Mouse (Mus musculus) 416B (cell line): ENCODE data around the gene Pnma1.

Experiments used
- DNase-seq: peaks from one replicate; pipeline ENCODE4 v3.0.0; 2011; ENCODE audit warnings: low read depth

Gene Pnma1

GRCm38 (mm10) chr12:84178052-84178451 lies 29.8 kb upstream of the Pnma1 start:
- peak; percentile 65 for DNase-seq

- peak; percentile 70 for DNase-seq
Observed at GRCm38 (mm10) chr12:84176886-84177765, 28.8 kb upstream of the Pnma1 start.

- peak; percentile 77 for DNase-seq
Observed at GRCm38 (mm10) chr12:84176126-84176769, 28.0 kb upstream of the Pnma1 start.

DNA sequence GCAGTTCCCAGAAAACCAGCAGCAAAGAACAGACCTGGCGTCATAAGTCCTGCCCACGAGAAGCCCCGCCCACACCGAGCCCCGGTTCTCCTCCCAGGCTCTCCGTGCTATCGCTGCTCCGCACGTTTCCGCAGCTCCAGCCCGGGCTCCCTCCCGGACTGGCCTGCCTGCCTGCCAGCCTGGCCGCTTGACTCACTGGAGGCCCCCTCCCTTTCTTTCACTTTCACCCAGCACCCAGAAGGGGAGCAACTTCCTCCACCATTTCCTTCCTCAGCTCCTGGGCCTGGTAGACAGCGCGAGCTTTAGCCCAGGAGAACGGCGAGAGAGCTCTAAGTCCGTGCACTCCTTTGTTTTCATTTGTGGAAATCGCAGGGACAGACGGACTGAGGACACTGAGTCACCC lies 27.4 kb upstream of the Pnma1 start:
- DNase-seq: peak; percentile 97

DNA sequence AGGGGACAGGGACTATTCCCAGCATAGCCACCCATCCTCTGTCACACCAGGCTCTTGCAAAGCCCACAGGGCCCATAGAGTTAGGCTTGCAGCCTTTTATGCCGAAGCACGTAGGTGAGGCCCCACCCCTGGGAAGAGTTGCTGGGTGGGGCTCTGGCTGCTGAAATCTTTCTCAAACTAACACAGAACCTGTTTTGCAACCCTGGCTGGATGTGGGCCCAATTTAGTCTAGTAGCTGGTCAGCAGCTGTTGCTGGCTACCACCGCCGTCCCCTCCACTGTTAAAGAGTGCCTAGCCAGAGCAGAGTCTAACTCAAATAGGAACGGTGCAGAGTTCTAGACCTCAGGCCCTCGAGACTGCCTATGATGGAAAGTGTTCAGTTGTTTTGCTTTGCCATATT lies 26.6 kb upstream of the Pnma1 start:
- DNase-seq: peak; percentile 78

DNA sequence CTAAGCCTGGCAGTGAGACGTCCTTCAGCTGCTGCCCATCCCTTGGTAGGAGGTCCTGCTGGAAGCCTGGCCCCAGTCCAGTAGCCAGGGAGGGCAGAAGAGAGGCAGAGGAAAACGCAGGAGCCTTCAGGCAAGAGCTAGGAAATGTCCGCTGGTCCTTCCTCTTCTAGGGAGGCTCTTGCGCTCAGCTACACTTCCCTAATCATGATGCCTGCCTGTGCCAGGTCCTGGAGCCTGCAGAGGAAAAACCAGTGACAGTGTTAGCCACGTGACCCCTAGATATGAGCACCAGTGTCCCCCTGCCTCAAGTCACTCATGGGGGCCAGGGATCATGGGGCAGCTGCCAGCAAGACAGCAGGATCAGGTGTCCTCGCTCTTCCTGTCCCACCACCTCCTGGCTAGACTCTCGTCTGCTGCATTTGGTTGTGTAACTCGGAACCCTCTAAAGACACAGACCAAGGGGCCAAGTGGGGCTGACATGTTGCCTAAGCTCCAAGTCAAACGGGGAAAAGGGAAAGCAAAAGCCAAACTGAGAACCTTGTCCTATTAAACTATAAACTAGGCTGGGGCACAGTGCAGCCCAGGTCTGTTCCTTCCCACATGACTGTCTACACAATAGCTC lies 26.0 kb upstream of the Pnma1 start:
- peak; percentile 52 for DNase-seq

DNA sequence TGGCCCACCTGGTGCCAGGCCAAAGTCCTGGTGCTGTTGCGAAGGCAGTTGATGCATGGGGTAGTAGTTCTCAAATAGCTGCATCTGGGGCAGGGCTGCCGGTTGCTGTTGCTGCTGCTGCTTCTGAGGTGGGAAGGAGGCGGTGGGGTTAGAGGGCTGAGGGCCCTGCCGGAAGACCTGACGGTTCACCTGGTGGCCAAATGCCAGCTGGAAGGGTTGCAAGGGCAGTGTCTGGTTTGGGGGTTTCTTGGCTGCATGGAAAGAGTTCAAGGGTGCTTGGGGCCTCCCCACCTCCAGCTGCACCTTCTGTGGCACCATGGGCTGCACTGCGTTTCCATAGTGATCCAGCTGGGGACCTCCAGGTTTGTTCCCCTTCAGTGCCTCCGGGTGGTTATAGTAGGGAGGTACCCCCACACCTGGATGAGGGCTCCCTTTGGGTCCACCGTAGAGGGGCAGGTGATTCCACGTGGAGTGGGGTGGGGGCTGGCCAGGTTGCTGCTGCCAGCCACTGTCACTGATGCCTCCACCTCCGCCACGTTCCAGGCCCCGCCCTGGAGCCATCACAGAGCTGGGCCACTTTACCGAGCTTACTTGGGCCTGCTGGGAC lies 25.1 kb upstream of the Pnma1 start:
- DNase-seq: no peak

DNA sequence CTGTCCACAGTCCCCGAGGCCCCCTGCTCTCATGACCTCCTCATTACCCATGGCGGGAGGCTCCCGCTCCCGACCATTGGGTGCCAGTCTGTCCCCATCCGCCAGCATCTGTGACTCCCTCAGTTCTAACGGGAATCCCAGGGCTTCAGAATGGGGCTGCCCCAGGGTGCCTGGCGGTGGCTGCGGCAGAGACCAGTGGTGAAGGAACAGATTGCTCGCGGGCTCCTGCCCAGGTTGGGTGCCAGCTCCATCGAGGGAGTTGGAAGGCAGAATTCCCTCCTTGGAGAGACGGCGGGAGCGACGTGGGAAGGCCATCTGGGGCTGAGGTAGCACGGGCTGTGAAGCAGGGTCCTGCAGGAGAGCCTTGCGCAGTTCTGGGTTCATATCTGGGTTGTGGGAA lies 24.6 kb upstream of the Pnma1 start:
- DNase-seq: no peak

- no peak for DNase-seq
Observed at GRCm38 (mm10) chr12:84172216-84172615, 23.9 kb upstream of the Pnma1 start.

- no peak for DNase-seq
Observed at GRCm38 (mm10) chr12:84170610-84171009, 22.3 kb upstream of the Pnma1 start.

GRCm38 (mm10) chr12:84165631-84166373 lies 17.5 kb upstream of the Pnma1 start:
- no peak for DNase-seq

DNA sequence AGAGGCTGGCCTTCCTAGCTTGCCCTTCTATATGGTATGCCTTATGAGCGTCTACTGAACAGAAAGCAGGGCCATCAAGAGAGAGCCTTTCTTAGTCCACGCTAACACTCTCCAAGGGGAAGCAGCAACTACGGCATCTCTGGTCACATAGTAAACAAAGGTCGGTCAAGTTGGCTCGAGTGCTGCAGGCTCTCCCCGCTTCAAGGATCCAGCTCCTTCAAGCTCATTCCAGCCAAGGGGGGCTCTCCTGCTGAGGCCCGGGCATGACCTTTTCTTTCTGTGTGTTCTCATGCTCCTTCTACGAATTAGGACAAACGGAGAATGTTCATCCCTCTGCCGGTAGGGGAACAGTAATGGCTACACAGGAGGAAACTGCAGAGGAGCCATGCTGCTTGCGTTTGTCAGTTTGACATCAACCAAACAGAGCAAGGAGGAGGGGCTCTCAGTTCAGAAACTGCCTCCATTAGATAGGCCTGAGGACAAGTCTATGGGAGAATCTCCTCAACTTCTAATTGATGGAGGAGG lies 15.4 kb upstream of the Pnma1 start:
- no peak for DNase-seq

DNA sequence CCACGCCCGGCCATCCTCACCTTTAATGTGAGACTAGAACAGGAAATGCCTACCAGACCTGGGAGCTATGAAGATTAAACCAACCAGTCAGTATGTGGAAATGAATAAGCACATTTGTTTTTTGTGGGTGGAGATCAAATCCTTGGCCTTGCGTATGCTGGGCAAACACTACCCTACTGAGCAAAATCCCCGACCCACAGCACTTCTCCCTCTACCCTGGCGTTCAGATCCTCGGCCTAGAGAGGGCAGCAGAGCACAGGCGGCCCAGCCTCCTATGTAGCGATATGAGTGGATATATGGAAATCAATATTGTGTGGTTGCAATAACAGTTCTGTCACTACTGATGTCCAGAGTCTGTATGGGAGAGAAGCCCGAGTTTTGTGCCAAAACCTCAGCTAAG lies 14.8 kb upstream of the Pnma1 start:
- peak; percentile 81 for DNase-seq

GRCm38 (mm10) chr12:84161616-84162433 lies 13.5 kb upstream of the Pnma1 start:
- DNase-seq: peak; percentile 74

GRCm38 (mm10) chr12:84161116-84161515 lies 12.8 kb upstream of the Pnma1 start:
- DNase-seq: no peak

DNA sequence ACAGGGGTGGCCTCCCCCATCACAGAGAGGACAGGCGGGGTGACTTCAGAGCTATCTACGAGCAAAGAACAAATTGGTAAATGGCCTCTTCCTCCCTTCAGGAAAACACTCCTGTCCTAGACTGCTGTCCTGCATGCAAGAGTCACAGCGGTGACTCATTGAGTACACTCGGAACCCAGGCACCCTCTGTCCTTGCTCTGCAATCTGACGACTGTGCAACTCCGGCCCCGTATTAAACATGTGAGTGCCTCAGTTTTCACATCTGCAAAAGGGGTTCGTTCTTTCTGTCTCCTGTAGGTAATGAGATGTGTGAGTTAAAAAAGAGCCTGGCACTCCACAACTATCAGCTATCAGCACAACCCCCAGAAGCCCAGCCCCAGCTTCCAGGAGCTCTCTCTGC lies 12.2 kb upstream of the Pnma1 start:
- DNase-seq: no peak

GRCm38 (mm10) chr12:84158156-84158555 lies 9.9 kb upstream of the Pnma1 start:
- DNase-seq: no peak

DNA sequence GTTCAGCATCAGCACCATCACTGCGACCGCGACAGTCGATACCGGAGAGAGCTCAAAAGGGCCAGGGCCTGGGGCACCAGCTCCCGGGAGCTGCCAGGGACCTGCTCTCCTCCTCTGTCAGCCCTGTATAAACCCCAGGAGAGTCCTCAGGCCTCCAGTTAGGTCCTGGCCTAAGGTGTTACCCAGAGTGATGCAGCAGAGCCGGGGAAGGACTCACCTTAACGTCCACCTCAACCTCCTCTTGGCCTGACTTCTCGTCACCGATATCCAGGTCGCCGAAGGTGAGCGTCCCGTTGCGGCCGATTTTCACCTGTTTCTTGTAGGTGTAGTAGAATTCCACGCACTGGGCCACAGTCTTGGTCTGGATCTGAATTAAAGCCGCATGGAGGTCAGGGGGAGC lies 7.9 kb upstream of the Pnma1 start:
- DNase-seq: no peak

- DNase-seq: no peak
Observed at GRCm38 (mm10) chr12:84155523-84155871, 7.2 kb upstream of the Pnma1 start.

DNA sequence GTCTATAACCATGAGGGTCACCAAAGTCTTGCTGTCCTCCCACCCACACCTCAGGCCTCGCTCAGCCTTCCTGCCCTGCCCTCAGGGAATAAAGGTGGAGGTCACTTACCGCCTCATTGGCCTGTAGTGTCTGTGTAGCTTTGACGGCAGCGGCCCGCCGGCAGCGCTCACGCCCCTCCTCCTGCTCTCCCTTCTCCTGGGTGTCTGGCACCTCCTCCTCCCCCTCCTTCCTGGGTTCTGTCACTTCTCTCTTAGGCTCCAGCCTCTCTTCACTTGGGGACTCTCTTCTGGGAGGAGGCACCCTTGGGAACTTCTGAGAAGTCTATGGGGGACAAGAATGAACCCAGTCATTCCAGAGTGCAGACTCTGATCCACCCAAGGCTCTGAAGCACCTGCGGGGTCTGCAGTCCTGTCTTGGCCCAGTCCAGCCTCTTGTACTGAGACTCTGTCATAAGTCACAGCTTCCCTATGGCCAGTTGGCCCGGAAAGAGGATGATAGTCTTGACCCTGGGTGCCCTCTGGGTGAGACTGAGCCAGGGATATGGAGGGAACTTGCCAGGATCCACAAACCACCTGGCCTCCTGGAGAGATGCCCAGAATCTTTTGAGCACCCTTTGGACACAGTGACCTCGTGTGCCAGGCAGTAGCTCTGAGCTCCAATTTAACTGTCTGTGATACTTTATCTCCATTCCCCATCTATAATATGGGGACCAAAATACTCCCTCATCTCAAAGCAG lies 6.7 kb upstream of the Pnma1 start:
- no peak for DNase-seq
